Mouse (Mus musculus) erythroblast, embryonic 14.5 days (primary cell): ENCODE results near the gene Dip2b.

Source experiments
- GATA1 ChIP-seq: IDR thresholded peaks from 2 replicates; pipeline ENCODE4 v1.6.1; 2012; ENCODE audit warnings: low read length, inconsistent platforms, mixed read lengths
- TAL1 ChIP-seq: IDR thresholded peaks from 3 replicates; pipeline ENCODE4 v1.6.1; 2012; ENCODE audit warnings: low read length, inconsistent platforms, mixed read lengths

- no peak for TF ChIP-seq GATA1
- no peak for TF ChIP-seq TAL1
Observed at GRCm38 (mm10) chr15:100029900-100030299, 8.6 kb upstream of the Dip2b start.
